Mouse (Mus musculus) limb, embryonic 10.5 days (tissue): ENCODE data around the gene Pla2g2e. TPM values are rescaled to one million over a fixed set of nuclear protein-coding genes. Genes with fewer than 3 reads are reported as not detected.
"Not testable (repeated sequence)": the region's sequence is repeated elsewhere in the genome, so short reads cannot be mapped to it uniquely, and the experiment has no call there.

Experiments used
- DNase-seq: peaks from one replicate; pipeline ENCODE4 v3.0.0-alpha.2; 2017; ENCODE audit warnings: low spot score
- H3K27ac ChIP-seq: fragments of 300-500 bp; sonication (generic); 2 replicates; pipeline ENCODE4 v1.5.1; 2016; ENCODE audit warnings: mild to moderate bottlenecking
- H3K27me3 ChIP-seq: fragments of 300-500 bp; sonication (generic); 2 replicates; pipeline ENCODE4 v1.6.1; 2016; ENCODE audit warnings: low read depth, mild to moderate bottlenecking; ENCODE audit not compliant: poor library complexity, severe bottlenecking
- H3K36me3 ChIP-seq: fragments of 300-500 bp; sonication (generic); 2 replicates; pipeline ENCODE4 v1.6.1; 2016; ENCODE audit warnings: mild to moderate bottlenecking, moderate library complexity
- H3K4me1 ChIP-seq: fragments of 300-500 bp; sonication (generic); 2 replicates; pipeline ENCODE4 v1.6.1; 2016
- H3K4me3 ChIP-seq: fragments of 300-500 bp; sonication (generic); 2 replicates; pipeline ENCODE4 v1.5.1; 2016; ENCODE audit warnings: mild to moderate bottlenecking, moderate library complexity
- H3K9me3 ChIP-seq: fragments of 300-500 bp; sonication (generic); replicated peaks from 2 replicates; pipeline ENCODE4 v1.6.1; 2016; ENCODE audit warnings: mild to moderate bottlenecking
- WGBS: fragments of 180-500 bp; shearing (Covaris S2); methylation state at CpG from one replicate; pipeline ENCODE4 v1.1.7; 2016; 5-methylcytosine and 5-hydroxymethylcytosine counted together
- polyA plus RNA-seq: library from polyadenylated mRNA; unstranded; fragments of >200 nt; fragmentation: Nextera tagmentation; extraction: Ambion mirVana; gene quantifications from 2 replicates; pipeline ENCODE4 v1.2.1, GENCODE M21; 2016

Gene Pla2g2e
- polyA plus RNA-seq, 1 experiment from 2014 or later: not detected

GRCm38 (mm10) chr4:138889635-138890034, 11.9 kb downstream of the Pla2g2e start:
- 76% methylated on average over 8 of the region's 8 CpGs for WGBS
- Histone ChIP-seq H3K9me3 (no peaks in the 10 kb centered on the region), H3K27me3 (no peaks in the 10 kb centered on the region), H3K27ac (no peak overlapping the region), H3K4me1 (peaks cover 15% of the 10 kb centered on the region), H3K36me3 (peaks cover 34% of the 10 kb centered on the region), H3K4me3 (no peak overlapping the region)
- DNase-seq: no peak

- Histone ChIP-seq H3K4me1 (peaks cover 15% of the 10 kb centered on the region), H3K9me3 (no peaks in the 10 kb centered on the region), H3K27me3 (no peaks in the 10 kb centered on the region), H3K36me3 (peaks cover 63% of the 10 kb centered on the region), H3K4me3 (no peak overlapping the region), H3K27ac (0 out of 2 replicates have a peak overlapping the region, but pooled peaks have one; percentile 36)
- DNase-seq: no peak
- WGBS: 80% methylated on average over 6 of the region's 6 CpGs
These were observed 14.9 kb downstream of the Pla2g2e start for GRCm38 (mm10) chr4:138892655-138893054.

- H3K27ac ChIP-seq, DNase-seq, H3K4me3 ChIP-seq, H3K27me3 ChIP-seq, H3K9me3 ChIP-seq: not testable (repeated sequence)
- peaks cover 15% of the 10 kb centered on the region for H3K4me1 ChIP-seq
- 92% methylated on average over 11 of the region's 11 CpGs for WGBS
- peaks cover 74% of the 10 kb centered on the region for H3K36me3 ChIP-seq
These were observed 16.0 kb downstream of the Pla2g2e start for GRCm38 (mm10) chr4:138893789-138894188.

- 90% methylated on average over 7 of the region's 7 CpGs for WGBS
- no peaks in the 10 kb centered on the region for H3K9me3 ChIP-seq
- H3K4me3 ChIP-seq: no peak overlapping the region
- no peak for DNase-seq
- 0 out of 2 replicates have a peak, but pooled peaks cover 3% of the 10 kb centered on the region for H3K4me1 ChIP-seq
- peaks cover 96% of the 10 kb centered on the region for H3K36me3 ChIP-seq
- no peaks in the 10 kb centered on the region for H3K27me3 ChIP-seq
- H3K27ac ChIP-seq: no peak overlapping the region
These were observed 21.6 kb downstream of the Pla2g2e start for GRCm38 (mm10) chr4:138899361-138899760.

GRCm38 (mm10) chr4:138905624-138906337, 28.0 kb downstream of the Pla2g2e start:
- no peak for DNase-seq
- Histone ChIP-seq H3K36me3 (peaks cover 92% of the 10 kb centered on the region), H3K4me3 (no peak overlapping the region), H3K4me1 (0 out of 2 replicates have a peak, but pooled peaks cover 1% of the 10 kb centered on the region), H3K27me3 (no peaks in the 10 kb centered on the region), H3K27ac (no peak overlapping the region), H3K9me3 (no peaks in the 10 kb centered on the region)
- WGBS: 95% methylated on average over 18 of the region's 18 CpGs

GRCm38 (mm10) chr4:138913141-138913787, 35.5 kb downstream of the Pla2g2e start:
- 4% methylated on average over 52 of the region's 52 CpGs for WGBS
- Histone ChIP-seq H3K27ac (peak overlapping the region; percentile 84), H3K4me1 (peaks cover 13% of the 10 kb centered on the region), H3K27me3 (no peaks in the 10 kb centered on the region), H3K4me3 (peak overlapping the region; percentile 86), H3K9me3 (no peaks in the 10 kb centered on the region), H3K36me3 (peaks cover 23% of the 10 kb centered on the region)
- DNase-seq: peak; percentile 61

- H3K9me3 ChIP-seq: no peaks in the 10 kb centered on the region
- H3K4me3 ChIP-seq: peak within 1 kb of the TSS; percentile 86
- no peaks in the 10 kb centered on the region for H3K27me3 ChIP-seq
- DNase-seq: peak; percentile 95
- H3K36me3 ChIP-seq: peaks cover 21% of the 10 kb centered on the region; the same call in 1 of the 2 replicates
- peaks cover 13% of the 10 kb centered on the region for H3K4me1 ChIP-seq
- H3K27ac ChIP-seq: peak within 1 kb of the TSS; percentile 84
- 4% methylated on average over 39 of the region's 39 CpGs for WGBS
These were observed 36.1 kb downstream of the Pla2g2e start, which contains the start of gene Otud3 for GRCm38 (mm10) chr4:138913797-138914196. Otud3 (minus strand) TSS chr4:138913945.

- no peaks in the 10 kb centered on the region for H3K9me3 ChIP-seq
- no peak for DNase-seq
- H3K36me3 ChIP-seq: no peaks in the 10 kb centered on the region
- H3K27ac ChIP-seq: no peak overlapping the region
- peaks cover 17% of the 10 kb centered on the region for H3K4me1 ChIP-seq
- 86% methylated on average over 9 of the region's 9 CpGs for WGBS
- 0 out of 2 replicates have a peak, but pooled peaks cover 6% of the 10 kb centered on the region for H3K27me3 ChIP-seq
- no peak overlapping the region for H3K4me3 ChIP-seq
These were observed 39.5 kb downstream of the Pla2g2e start for GRCm38 (mm10) chr4:138917282-138917681.

GRCm38 (mm10) chr4:138921254-138922130, 43.8 kb downstream of the Pla2g2e start:
- H3K4me1 ChIP-seq: peaks cover 7% of the 10 kb centered on the region
- 41% methylated on average over 20 of the region's 20 CpGs for WGBS
- no peaks in the 10 kb centered on the region for H3K9me3 ChIP-seq
- no peaks in the 10 kb centered on the region for H3K36me3 ChIP-seq
- H3K27me3 ChIP-seq: 0 out of 2 replicates have a peak, but pooled peaks cover 6% of the 10 kb centered on the region
- H3K4me3 ChIP-seq: peak overlapping the region; percentile 37
- DNase-seq: no peak
- H3K27ac ChIP-seq: no peak overlapping the region

GRCm38 (mm10) chr4:138922131-138922459, 44.4 kb downstream of the Pla2g2e start:
- 5% methylated on average over 11 of the region's 11 CpGs for WGBS
- H3K9me3 ChIP-seq: no peaks in the 10 kb centered on the region
- no peak overlapping the region for H3K27ac ChIP-seq
- H3K27me3 ChIP-seq: 0 out of 2 replicates have a peak, but pooled peaks cover 6% of the 10 kb centered on the region
- DNase-seq: peak; percentile 98
- H3K4me3 ChIP-seq: peak overlapping the region; percentile 37
- H3K4me1 ChIP-seq: peaks cover 7% of the 10 kb centered on the region
- H3K36me3 ChIP-seq: no peaks in the 10 kb centered on the region

- no peak overlapping the region for H3K4me3 ChIP-seq
- DNase-seq: no peak
- no peaks in the 10 kb centered on the region for H3K9me3 ChIP-seq
- H3K27ac ChIP-seq: no peak overlapping the region
- 0 out of 2 replicates have a peak, but pooled peaks cover 6% of the 10 kb centered on the region for H3K27me3 ChIP-seq
- H3K36me3 ChIP-seq: no peaks in the 10 kb centered on the region
- 80% methylated on average over 2 of the region's 2 CpGs for WGBS
- H3K4me1 ChIP-seq: peaks cover 7% of the 10 kb centered on the region
These were observed 47.8 kb downstream of the Pla2g2e start for GRCm38 (mm10) chr4:138925561-138925960.
